Mouse (Mus musculus) midbrain, embryonic 10.5 days (tissue): Measurements from ENCODE around the gene Syt2. TPM values are rescaled to one million over a fixed set of nuclear protein-coding genes. Genes with fewer than 3 reads are reported as not detected.

Source experiments
- DNase-seq: peaks from one replicate; pipeline ENCODE4 v3.0.0-alpha.2; 2017; ENCODE audit warnings: low spot score
- H3K27ac ChIP-seq: fragments of 300-500 bp; sonication (generic); replicated peaks from 2 replicates; pipeline ENCODE4 v1.5.1; 2016; ENCODE audit warnings: mild to moderate bottlenecking
- H3K27me3 ChIP-seq: fragments of 300-500 bp; sonication (generic); 2 replicates; pipeline ENCODE4 v1.6.1; 2016; ENCODE audit warnings: low read depth, mild to moderate bottlenecking; ENCODE audit not compliant: poor library complexity, severe bottlenecking
- H3K36me3 ChIP-seq: fragments of 300-500 bp; sonication (generic); 2 replicates; pipeline ENCODE4 v1.6.1; 2016; ENCODE audit warnings: mild to moderate bottlenecking, moderate library complexity
- H3K4me1 ChIP-seq: fragments of 300-500 bp; sonication (generic); 2 replicates; pipeline ENCODE4 v1.6.1; 2016
- H3K4me3 ChIP-seq: fragments of 300-500 bp; sonication (generic); 2 replicates; pipeline ENCODE4 v1.5.1; 2016; ENCODE audit warnings: mild to moderate bottlenecking, moderate library complexity
- H3K9me3 ChIP-seq: fragments of 300-500 bp; sonication (generic); replicated peaks from 2 replicates; pipeline ENCODE4 v1.6.1; 2016; ENCODE audit warnings: mild to moderate bottlenecking
- WGBS: fragments of 180-500 bp; shearing (Covaris S2); methylation state at CpG from one replicate; pipeline ENCODE4 v1.1.7; 2016; 5-methylcytosine and 5-hydroxymethylcytosine counted together
- polyA plus RNA-seq: library from polyadenylated mRNA; unstranded; fragments of >200 nt; fragmentation: Nextera tagmentation; extraction: Ambion mirVana; gene quantifications from 2 replicates; pipeline ENCODE4 v1.2.1, GENCODE M21; 2016

Syt2 gene
- polyA plus RNA-seq, 1 experiment from 2014 or later = 2.7 TPM

- DNase-seq = peak; percentile 30
- Histone ChIP-seq H3K4me1 (peaks cover 37% of the 10 kb centered on the region), H3K4me3 (peak overlapping the region; percentile 12; the same call in 1 of the 2 replicates), H3K9me3 (no peaks in the 10 kb centered on the region), H3K36me3 (no peaks in the 10 kb centered on the region), H3K27me3 (peaks cover 67% of the 10 kb centered on the region), H3K27ac (peak overlapping the region; percentile 9; the same call in 1 of the 2 replicates)
- WGBS = 12% methylated on average over 10 of the region's 10 CpGs
These were observed 7.3 kb downstream of the Syt2 start for GRCm38 (mm10) chr1:134653603-134654257.

GRCm38 (mm10) chr1:134658841-134659240 is 12.4 kb downstream of the Syt2 start:
- Histone ChIP-seq H3K27me3 (peaks cover 19% of the 10 kb centered on the region), H3K4me3 (no peak overlapping the region), H3K4me1 (peaks cover 14% of the 10 kb centered on the region), H3K27ac (no peak overlapping the region), H3K9me3 (no peaks in the 10 kb centered on the region), H3K36me3 (no peaks in the 10 kb centered on the region)
- WGBS = 92% methylated on average over 7 of the region's 7 CpGs
- no peak for DNase-seq

GRCm38 (mm10) chr1:134660163-134660562 is 13.7 kb downstream of the Syt2 start:
- no peaks in the 10 kb centered on the region for H3K9me3 ChIP-seq
- H3K36me3 ChIP-seq = no peaks in the 10 kb centered on the region
- DNase-seq = no peak
- peaks cover 9% of the 10 kb centered on the region for H3K4me1 ChIP-seq
- 78% methylated on average over 7 of the region's 7 CpGs for WGBS
- H3K27me3 ChIP-seq = 0 out of 2 replicates have a peak, but pooled peaks cover 14% of the 10 kb centered on the region
- H3K4me3 ChIP-seq = no peak overlapping the region
- no peak overlapping the region for H3K27ac ChIP-seq

DNA sequence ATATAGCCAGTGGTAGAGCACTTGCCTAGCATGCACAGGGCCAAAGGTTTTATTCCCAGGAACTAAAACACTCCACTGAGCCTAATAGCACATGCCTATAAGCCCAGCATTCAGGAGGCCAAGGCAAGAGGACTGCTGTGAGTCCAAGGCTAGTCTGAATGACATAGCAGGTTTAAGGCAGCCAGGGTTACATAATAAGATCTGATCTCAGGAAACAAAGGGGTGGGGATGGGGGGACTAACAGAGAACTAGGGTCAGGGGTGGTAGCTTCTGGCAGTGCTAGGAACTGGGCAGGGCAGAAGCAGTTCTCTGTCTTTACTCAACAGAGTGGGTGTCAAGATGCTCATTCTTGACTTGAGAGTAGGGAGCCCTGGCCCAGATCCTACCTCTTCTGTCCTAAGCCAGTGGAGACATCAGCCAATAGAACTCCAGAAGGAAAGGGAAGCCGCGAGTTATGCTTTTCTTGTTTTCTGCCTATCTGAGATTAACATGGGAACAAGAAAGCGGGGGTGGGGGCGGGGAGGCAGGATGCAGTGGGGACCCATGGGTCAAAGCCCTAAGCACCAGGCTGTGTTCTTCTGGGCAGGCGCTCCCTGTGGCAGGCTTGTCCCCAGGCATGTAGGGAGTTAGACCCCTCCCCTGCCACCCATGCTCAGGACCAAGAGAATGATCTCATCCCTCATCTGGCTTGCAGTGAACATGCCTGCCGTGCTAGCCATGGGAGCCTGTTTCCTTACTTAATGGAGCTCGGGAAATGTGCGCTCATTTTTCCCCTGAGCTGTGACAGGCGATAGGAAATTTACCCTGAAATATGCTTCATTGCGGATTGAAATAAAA is 25.0 kb downstream of the Syt2 start:
- Histone ChIP-seq H3K4me3 (no peak overlapping the region), H3K27ac (peak overlapping the region; percentile 42; the same call in 1 of the 2 replicates), H3K4me1 (peaks cover 26% of the 10 kb centered on the region), H3K36me3 (no peaks in the 10 kb centered on the region), H3K9me3 (no peaks in the 10 kb centered on the region), H3K27me3 (no peaks in the 10 kb centered on the region; the same call in 1 of the 2 replicates)
- 87% methylated on average over 10 of the region's 10 CpGs for WGBS
- no peak for DNase-seq

DNA sequence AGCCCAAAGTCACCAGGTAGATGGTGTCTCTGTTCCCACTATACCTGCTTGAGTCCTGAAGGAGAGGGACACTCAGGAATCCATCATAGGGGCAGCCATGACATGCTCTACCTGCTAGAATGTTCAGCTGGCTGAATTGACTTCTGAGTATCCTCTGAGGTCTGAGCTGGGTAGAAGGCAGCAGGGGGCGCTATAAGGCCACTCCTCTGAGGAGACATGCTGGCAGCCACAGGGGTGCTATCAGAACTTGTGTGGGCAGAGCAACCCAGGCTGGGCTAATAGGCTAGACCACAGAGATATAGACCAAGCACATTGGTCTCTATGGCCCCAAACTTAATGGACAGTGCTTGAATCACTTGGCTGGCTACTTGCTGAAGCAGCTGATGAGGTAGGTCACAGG is 27.8 kb downstream of the Syt2 start:
- 6% methylated on average over 1 of the region's 1 CpGs for WGBS

GRCm38 (mm10) chr1:134679445-134679844 is 33.0 kb downstream of the Syt2 start:
- no peak for DNase-seq
- Histone ChIP-seq H3K36me3 (no peaks in the 10 kb centered on the region), H3K27ac (no peak overlapping the region), H3K27me3 (peaks cover 4% of the 10 kb centered on the region; the same call in 1 of the 2 replicates), H3K4me1 (peaks cover 16% of the 10 kb centered on the region), H3K9me3 (no peaks in the 10 kb centered on the region), H3K4me3 (no peak overlapping the region)
- WGBS = 85% methylated on average over 4 of the region's 4 CpGs

More for the DNA sequence above, 27.8 kb downstream of the Syt2 start:
- H3K36me3 ChIP-seq = no peaks in the 10 kb centered on the region
- H3K4me1 ChIP-seq = peaks cover 16% of the 10 kb centered on the region
- H3K4me3 ChIP-seq = no peak overlapping the region
- DNase-seq = no peak
- no peaks in the 10 kb centered on the region; the same call in 1 of the 2 replicates for H3K27me3 ChIP-seq
- no peak overlapping the region for H3K27ac ChIP-seq
- H3K9me3 ChIP-seq = no peaks in the 10 kb centered on the region

DNA sequence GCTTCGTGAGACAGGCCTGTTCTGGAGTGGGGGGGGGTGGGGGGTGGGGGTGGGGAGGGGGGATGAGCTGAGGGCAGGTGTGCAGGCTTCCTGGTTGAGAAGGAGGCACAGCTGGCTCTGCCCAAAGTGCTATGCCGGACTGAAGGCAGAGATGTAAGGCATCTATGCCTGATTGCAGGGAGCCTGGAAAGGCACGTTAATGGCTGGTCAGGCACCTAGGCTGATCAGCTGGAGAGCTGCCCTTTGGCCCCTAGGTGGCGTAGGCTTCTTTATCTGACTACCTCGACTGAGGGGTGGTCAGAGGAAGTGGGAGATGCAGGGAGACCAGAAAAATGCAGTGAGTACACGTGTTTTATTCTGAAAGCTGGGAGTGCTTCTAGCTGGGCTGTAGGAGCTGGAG is 34.1 kb downstream of the Syt2 start:
- Histone ChIP-seq H3K27me3 (peaks cover 4% of the 10 kb centered on the region; the same call in 1 of the 2 replicates), H3K36me3 (no peaks in the 10 kb centered on the region), H3K27ac (no peak overlapping the region), H3K4me1 (peaks cover 8% of the 10 kb centered on the region), H3K9me3 (no peaks in the 10 kb centered on the region), H3K4me3 (no peak overlapping the region)
- peak; percentile 43 for DNase-seq
- 25% methylated on average over 6 of the region's 6 CpGs for WGBS

- no peaks in the 10 kb centered on the region for H3K9me3 ChIP-seq
- 58% methylated on average over 9 of the region's 9 CpGs for WGBS
- no peak overlapping the region for H3K27ac ChIP-seq
- peaks cover 4% of the 10 kb centered on the region; the same call in 1 of the 2 replicates for H3K27me3 ChIP-seq
- no peak overlapping the region for H3K4me3 ChIP-seq
- no peaks in the 10 kb centered on the region for H3K36me3 ChIP-seq
- no peak for DNase-seq
- H3K4me1 ChIP-seq = peaks cover 8% of the 10 kb centered on the region
These were observed 36.0 kb downstream of the Syt2 start for GRCm38 (mm10) chr1:134682460-134682859.

DNA sequence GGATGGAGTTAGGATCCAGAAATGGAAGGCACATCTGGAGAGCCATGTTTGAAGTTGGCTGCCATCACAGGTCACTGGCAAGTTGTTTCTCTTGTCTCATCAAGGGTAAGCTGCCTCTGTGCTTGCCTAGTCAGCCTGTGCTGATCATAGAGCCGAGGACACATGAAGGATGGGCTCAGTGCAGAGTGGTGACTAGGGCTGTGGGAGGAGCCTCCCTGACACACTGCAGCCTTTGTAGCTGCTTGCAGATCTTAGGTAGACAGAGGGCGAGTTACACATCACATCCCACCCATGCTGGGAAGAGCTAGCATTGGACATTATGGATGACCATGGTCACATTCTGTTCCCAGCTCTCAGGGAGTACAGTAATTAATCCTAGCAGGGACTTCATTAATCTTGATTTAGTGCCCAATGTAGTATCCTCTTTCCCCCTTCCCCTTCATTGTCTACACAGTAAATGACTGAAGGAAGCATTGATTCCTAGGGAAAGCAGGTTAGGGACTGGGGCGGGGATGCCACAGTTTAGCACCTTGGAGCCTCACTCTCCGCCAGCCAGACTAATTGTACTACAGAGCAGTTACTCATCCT is 40.5 kb downstream of the Syt2 start:
- no peak overlapping the region for H3K4me3 ChIP-seq
- peaks cover 1% of the 10 kb centered on the region; the same call in 1 of the 2 replicates for H3K4me1 ChIP-seq
- DNase-seq = no peak
- no peaks in the 10 kb centered on the region for H3K9me3 ChIP-seq
- no peaks in the 10 kb centered on the region for H3K27me3 ChIP-seq
- H3K27ac ChIP-seq = no peak overlapping the region
- H3K36me3 ChIP-seq = no peaks in the 10 kb centered on the region
- WGBS = 86% methylated on average over 4 of the region's 4 CpGs

GRCm38 (mm10) chr1:134696302-134696701 is 49.8 kb downstream of the Syt2 start:
- no peak overlapping the region for H3K27ac ChIP-seq
- H3K36me3 ChIP-seq = no peaks in the 10 kb centered on the region
- H3K9me3 ChIP-seq = no peaks in the 10 kb centered on the region
- peaks cover 23% of the 10 kb centered on the region for H3K4me1 ChIP-seq
- H3K27me3 ChIP-seq = peaks cover 8% of the 10 kb centered on the region; the same call in 1 of the 2 replicates
- DNase-seq = no peak
- H3K4me3 ChIP-seq = no peak overlapping the region
- WGBS = 82% methylated on average over 2 of the region's 2 CpGs

- H3K36me3 ChIP-seq = no peaks in the 10 kb centered on the region
- DNase-seq = no peak
- H3K27ac ChIP-seq = no peak overlapping the region
- H3K9me3 ChIP-seq = no peaks in the 10 kb centered on the region
- WGBS = 84% methylated on average over 4 of the region's 4 CpGs
- H3K27me3 ChIP-seq = peaks cover 8% of the 10 kb centered on the region; the same call in 1 of the 2 replicates
- no peak overlapping the region for H3K4me3 ChIP-seq
- peaks cover 27% of the 10 kb centered on the region for H3K4me1 ChIP-seq
These were observed 50.6 kb downstream of the Syt2 start for GRCm38 (mm10) chr1:134697073-134697472.

DNA sequence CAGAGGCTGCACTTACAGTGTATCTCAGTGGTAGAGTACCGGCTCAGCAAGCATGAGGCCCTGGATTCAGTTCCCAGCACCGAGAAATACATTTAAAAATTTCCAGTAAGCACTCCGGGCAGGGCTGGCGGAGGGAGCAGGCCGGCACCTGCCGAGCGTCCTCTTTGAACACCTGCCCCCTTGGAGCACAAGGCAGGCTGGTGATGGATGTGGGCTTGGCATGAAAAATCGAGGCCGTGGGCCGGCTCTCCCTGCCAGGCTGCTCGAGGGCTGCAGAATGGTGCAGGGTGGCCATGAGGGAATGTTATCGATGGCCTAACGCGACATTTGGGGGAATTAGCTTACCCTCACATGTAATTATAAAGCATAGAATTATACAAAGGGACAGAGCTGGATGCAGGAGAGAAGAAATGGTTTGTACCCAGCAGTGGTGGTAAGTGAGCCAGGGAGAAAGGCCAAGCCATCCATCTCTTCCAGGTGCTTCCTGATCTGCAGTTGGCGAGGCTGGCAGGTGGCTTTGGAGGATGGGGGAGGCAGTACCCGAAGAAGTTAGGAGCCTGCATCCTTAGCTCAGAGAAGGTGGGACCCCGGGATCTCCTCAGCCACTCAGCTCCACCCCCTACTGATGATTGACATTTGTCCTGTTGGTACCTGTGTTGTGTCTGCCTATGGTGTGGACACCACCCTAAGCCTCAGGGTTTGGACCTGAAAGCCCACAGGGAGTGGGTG is 51.2 kb downstream of the Syt2 start:
- H3K36me3 ChIP-seq = no peaks in the 10 kb centered on the region
- H3K9me3 ChIP-seq = no peaks in the 10 kb centered on the region
- no peak for DNase-seq
- no peak overlapping the region for H3K4me3 ChIP-seq
- peaks cover 9% of the 10 kb centered on the region; the same call in 1 of the 2 replicates for H3K27me3 ChIP-seq
- 90% methylated on average over 17 of the region's 17 CpGs for WGBS
- peaks cover 27% of the 10 kb centered on the region for H3K4me1 ChIP-seq
- no peak overlapping the region for H3K27ac ChIP-seq
